Mouse (Mus musculus) forebrain, embryonic 13.5 days (tissue): ENCODE results near the gene Ddx41. TPM values are rescaled to one million over a fixed set of nuclear protein-coding genes. Genes with fewer than 3 reads are reported as not detected.
A peak's percentile ranks its signal among the peaks of the same experiment; 100 is the strongest.

Experiments used
- ATAC-seq: fragments of 200-750 bp; cut with Nextera tagmentation; 2 replicates; pipeline ENCODE4 v1.8.0; 2017
- H3K27ac ChIP-seq: fragments of 300-500 bp; sonication (generic); 2 replicates; pipeline ENCODE4 v1.5.1; 2015; ENCODE audit warnings: inconsistent platforms, mild to moderate bottlenecking, moderate library complexity
- H3K27me3 ChIP-seq: fragments of 300-500 bp; sonication (generic); 2 replicates; pipeline ENCODE4 v1.6.1; 2015; ENCODE audit warnings: mild to moderate bottlenecking, inconsistent platforms
- H3K36me3 ChIP-seq: fragments of 300-500 bp; sonication (generic); 2 replicates; pipeline ENCODE4 v1.6.1; 2015; ENCODE audit warnings: mild to moderate bottlenecking, inconsistent platforms; ENCODE audit not compliant: poor library complexity, severe bottlenecking
- H3K4me1 ChIP-seq: fragments of 300-500 bp; sonication (generic); 2 replicates; pipeline ENCODE4 v1.6.1; 2015; ENCODE audit warnings: inconsistent platforms
- H3K4me2 ChIP-seq: fragments of 300-500 bp; sonication (generic); 2 replicates; pipeline ENCODE4 v1.6.1; 2015; ENCODE audit warnings: inconsistent platforms, mild to moderate bottlenecking, moderate library complexity
- H3K4me3 ChIP-seq: fragments of 300-500 bp; sonication (generic); 2 replicates; pipeline ENCODE4 v1.5.1; 2015; ENCODE audit warnings: mild to moderate bottlenecking, inconsistent platforms
- H3K9ac ChIP-seq: fragments of 300-500 bp; sonication (generic); 2 replicates; pipeline ENCODE4 v1.6.1; 2015; ENCODE audit warnings: mild to moderate bottlenecking, inconsistent platforms
- H3K9me3 ChIP-seq: fragments of 300-500 bp; sonication (generic); replicated peaks from 2 replicates; pipeline ENCODE4 v1.6.1; 2016; ENCODE audit warnings: inconsistent platforms
- WGBS: fragments of 180-500 bp; shearing (Covaris S2); methylation state at CpG from one replicate; pipeline ENCODE4 v1.1.7; 2015; 5-methylcytosine and 5-hydroxymethylcytosine counted together
- polyA plus RNA-seq: library from polyadenylated mRNA; unstranded; fragments of >200 nt; fragmentation: Nextera tagmentation; extraction: Ambion mirVana; gene quantifications from 2 replicates; pipeline ENCODE4 v1.2.1, GENCODE M21; 2015

Gene Ddx41
- polyA plus RNA-seq, 1 experiment from 2014 or later, result 67.3 TPM

DNA sequence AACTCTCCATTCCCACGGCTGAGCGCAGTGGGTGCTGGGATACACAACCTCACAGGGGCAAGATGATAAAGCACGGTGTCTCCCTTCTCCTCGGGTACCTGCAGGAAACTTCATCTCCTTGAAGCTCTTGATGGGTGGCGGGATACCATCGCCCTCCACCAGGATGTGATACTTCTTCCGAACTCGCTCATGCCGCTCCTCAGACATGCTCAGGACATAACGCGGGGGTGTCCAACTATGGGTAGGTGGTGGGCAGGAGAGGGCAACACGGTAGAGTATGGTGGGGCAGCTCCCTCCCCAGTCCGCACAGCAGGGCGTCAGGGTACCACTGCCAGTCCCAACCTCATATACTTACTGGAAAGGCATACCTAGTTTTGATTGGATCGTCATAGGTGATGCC lies 1.3 kb downstream of the Ddx41 start:
- Histone ChIP-seq H3K9me3 (no peaks in the 10 kb centered on the region), H3K4me1 (peaks cover 13% of the 10 kb centered on the region), H3K36me3 (peaks cover 79% of the 10 kb centered on the region), H3K27ac (no peak overlapping the region), H3K4me3 (peak overlapping the region; percentile 84), H3K27me3 (no peaks in the 10 kb centered on the region), H3K9ac (peak overlapping the region; percentile 89; the same call in 1 of the 2 replicates), H3K4me2 (peak overlapping the region; percentile 99)
- no peak for ATAC-seq
- WGBS, result 92% methylated on average over 15 of the region's 15 CpGs

DNA sequence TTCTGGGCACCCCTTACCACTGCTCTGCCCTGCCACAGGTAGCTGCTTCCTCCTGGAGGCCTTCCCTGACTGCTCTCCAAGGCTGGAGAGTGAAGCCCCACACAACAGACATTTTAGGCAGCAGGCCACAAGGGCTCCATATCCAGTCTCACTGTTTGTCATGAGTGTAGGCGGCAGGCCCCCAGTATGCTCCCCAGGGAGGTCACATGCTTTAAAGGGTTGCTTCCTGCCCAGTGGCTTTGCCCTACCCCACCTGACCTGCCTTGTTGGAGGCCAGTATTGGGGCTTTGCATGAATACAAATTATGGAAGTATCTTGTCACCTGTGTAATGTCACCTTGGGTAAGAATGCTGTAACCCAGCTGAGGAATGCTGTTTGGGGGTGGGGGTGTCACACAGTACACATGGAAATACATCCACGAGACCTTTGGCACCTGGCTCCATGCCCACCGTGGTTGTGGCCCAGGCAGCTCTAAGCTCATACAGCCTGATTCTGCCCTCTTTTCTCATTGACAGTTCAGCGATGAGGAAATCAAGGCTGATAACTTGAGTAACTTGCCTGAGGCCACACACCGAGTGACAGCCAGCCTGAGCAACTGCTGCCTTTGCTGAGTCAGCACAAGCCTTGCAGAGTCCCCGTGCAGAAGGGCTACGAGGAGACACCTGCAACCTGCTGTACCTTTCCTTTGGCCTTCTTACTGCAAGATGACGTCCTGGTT lies 7.1 kb downstream of the Ddx41 start, which contains the start of gene Dok3:
Gene Dok3 (minus strand): TSS at position 99 of the 718 bp plus-strand sequence.
- no peak within 1 kb of the TSS for H3K4me2 ChIP-seq
- peaks cover 64% of the 10 kb centered on the region for H3K36me3 ChIP-seq
- no peaks in the 10 kb centered on the region for H3K27me3 ChIP-seq
- no peak within 1 kb of the TSS for H3K27ac ChIP-seq
- WGBS, result 87% methylated on average over 8 of the region's 8 CpGs
- H3K9me3 ChIP-seq, result no peaks in the 10 kb centered on the region
- H3K9ac ChIP-seq, result no peak within 1 kb of the TSS; the same call in 1 of the 2 replicates
- no peak for ATAC-seq
- no peaks in the 10 kb centered on the region for H3K4me1 ChIP-seq
- no peak within 1 kb of the TSS for H3K4me3 ChIP-seq

DNA sequence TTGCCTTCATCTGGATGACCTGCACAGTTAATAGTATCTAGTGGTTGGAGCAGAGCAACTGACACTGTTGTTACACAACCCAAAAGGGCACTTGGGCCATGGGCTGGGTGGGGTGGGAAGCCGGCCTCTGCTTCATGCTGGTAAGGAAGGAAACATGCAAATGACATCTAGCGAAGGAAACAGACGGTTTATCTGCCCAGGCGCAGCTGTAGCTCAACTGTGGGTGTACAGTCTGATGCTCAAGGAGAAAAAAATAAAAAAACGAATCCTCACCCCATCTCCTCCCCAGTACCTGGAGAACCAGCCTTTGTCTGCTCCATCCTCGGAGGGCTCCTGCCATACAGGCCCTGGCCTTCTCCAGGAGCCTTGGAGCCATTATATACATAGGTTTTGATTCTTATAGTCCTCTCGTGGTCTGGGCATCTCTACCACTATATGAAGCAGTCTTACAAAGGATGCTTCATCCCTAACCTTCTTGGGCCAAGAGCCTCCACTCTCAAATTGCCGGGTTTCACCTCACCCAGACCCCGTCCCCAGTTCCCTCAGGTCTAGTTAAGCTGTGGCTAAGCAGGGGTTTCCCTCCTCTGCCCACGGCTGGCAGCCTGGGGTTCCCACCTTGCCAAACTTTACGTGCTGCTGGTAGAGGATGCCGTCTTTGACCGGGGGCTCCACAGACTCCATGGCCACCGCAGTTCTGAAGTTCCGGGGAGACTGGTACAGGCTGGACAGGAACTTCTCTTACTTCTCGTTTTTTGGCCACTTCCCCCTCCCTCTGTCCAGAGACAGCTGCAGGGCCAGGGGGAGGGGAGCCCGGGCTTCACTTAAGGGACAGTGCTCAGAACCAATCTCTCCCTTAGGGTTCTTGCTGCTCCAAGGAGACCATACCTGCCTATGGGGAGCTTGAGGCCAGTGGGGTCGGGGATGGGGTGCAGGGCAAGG lies 8.4 kb downstream of the Ddx41 start:
- H3K27ac ChIP-seq, result no peak overlapping the region
- WGBS, result 82% methylated on average over 18 of the region's 18 CpGs
- H3K27me3 ChIP-seq, result no peaks in the 10 kb centered on the region

DNA sequence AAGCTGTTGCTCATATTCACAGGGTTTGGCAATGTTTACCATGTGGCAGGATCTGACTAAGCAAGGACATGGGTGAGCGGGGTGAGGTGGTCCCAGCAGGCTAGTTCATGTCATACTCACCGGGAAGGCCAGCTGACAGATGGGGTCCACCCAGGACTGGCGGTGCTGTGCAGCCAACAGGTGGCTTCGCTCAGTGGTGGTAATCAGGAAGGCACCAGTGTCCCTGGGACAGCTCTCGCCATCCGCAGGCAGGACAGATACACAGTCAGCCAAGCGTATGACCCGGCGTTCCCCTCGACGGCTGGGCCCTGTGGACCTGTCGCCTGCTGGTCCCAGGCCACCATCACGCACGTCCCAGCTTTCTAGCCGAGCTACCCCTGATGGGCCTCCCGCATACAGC lies 9.2 kb downstream of the Ddx41 start:
- Histone ChIP-seq H3K36me3 (peaks cover 43% of the 10 kb centered on the region), H3K4me3 (no peak overlapping the region), H3K4me1 (no peaks in the 10 kb centered on the region), H3K9me3 (no peaks in the 10 kb centered on the region), H3K4me2 (no peak overlapping the region), H3K9ac (no peak overlapping the region), H3K27ac (no peak overlapping the region; the same call in 1 of the 2 replicates), H3K27me3 (no peaks in the 10 kb centered on the region)
- no peak for ATAC-seq
- 90% methylated on average over 16 of the region's 16 CpGs for WGBS

More for the DNA sequence above, 8.4 kb downstream of the Ddx41 start:
- Histone ChIP-seq H3K4me1 (no peaks in the 10 kb centered on the region), H3K36me3 (peaks cover 52% of the 10 kb centered on the region), H3K9me3 (no peaks in the 10 kb centered on the region), H3K4me3 (no peak overlapping the region), H3K9ac (no peak overlapping the region), H3K4me2 (no peak overlapping the region)
- ATAC-seq, result no peak

DNA sequence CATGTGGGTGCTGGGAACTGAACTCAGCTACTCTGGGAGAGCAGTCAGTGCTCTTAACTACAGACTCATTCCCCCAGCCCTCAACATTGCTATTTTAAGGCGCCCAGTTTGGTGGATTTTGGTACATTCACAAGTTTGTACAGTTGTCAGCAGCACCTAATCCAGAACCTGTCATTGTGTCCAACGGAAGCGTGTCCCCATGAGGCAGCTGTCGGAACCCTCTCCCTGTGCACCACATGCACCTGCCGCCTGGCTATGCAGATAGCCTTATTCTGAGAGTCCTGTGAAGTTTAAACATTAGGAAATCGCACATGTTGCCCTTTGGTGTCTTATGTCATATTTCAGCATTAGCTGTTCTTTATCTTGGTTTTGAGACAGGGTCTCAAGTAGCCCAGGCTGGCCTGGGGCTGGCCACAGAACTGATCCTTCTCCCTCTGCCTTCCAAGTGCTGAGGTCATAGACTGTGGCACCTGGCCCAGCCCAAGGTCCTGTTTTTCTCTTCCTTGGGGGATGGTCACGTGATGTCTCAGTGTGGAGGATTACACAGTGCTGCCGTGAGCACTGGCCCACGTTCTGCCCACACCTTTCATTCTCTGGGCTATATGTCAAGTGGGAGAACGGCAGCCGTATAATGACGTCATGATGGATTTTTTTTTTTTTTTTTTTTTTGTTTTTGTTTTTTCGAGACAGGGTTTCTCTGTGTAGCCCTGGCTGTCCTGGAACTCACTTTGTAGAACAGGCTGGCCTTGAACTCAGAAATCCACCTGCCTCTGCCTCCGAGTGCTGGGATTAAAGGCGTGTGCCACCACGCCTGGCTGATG lies 10.5 kb downstream of the Ddx41 start:
- Histone ChIP-seq H3K9me3 (no peaks in the 10 kb centered on the region), H3K27ac (no peak overlapping the region), H3K4me1 (no peaks in the 10 kb centered on the region), H3K4me2 (no peak overlapping the region), H3K9ac (no peak overlapping the region), H3K4me3 (no peak overlapping the region), H3K36me3 (peaks cover 30% of the 10 kb centered on the region), H3K27me3 (no peaks in the 10 kb centered on the region)
- 79% methylated on average over 16 of the region's 16 CpGs for WGBS
- ATAC-seq, result no peak

DNA sequence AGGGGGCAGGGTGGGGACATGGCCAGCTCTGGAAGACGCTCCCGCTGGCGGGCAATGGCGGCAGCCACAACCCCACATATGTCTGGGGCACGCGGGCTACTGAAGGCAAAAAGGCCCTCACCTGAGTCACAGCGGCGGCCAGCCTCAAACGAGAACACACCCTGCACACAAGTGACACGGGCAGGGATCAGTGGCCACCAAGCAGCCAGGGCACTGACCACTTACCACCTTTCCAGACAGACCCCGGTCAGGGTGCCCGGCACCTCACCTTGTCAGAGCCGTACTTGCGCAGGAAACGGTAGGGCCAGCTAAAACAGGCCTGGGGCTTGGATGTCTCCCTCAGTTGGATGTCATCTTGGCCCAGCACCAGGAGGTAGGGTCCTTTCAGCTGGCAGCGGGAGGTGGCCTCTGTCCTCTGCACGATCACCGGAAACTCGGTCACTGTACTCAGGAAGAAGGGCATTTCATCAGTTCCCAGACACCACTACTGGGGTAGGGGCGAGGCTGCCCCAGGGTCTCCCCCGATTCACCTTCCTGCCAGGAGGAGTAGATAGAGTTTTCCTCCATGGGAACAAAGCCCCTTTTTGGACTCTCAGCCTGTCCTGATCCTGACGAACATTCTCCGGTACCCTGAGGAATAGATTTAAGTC lies 12.4 kb downstream of the Ddx41 start:
- H3K27ac ChIP-seq, result no peak overlapping the region
- ATAC-seq, result no peak

DNA sequence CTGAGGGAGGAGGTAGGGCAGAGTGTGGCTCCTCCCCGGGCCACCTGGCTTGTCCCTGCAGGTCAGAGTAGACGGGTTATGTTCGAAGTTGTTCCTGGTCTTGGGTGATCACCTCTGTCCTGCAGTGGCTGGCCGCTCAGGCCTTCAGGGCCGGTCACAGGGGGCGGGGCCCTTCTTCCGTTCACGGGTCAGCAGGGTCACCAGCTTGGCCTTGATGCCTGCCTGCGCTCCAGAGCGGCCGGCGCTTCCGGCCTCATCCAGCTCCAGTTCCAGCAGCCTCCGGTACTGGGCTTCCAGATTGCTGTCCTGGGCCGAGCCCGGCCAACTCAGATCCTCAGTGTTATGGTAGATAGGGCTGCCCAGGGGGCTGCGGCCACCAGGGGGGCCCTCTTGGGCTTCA lies 13.2 kb downstream of the Ddx41 start:
- Histone ChIP-seq H3K4me1 (no peaks in the 10 kb centered on the region), H3K27ac (no peak overlapping the region), H3K27me3 (no peaks in the 10 kb centered on the region), H3K4me2 (no peak overlapping the region), H3K9me3 (no peaks in the 10 kb centered on the region), H3K9ac (no peak overlapping the region), H3K4me3 (no peak overlapping the region), H3K36me3 (0 out of 2 replicates have a peak, but pooled peaks cover 8% of the 10 kb centered on the region)
- 72% methylated on average over 17 of the region's 17 CpGs for WGBS
- ATAC-seq, result no peak

More for the DNA sequence above, 12.4 kb downstream of the Ddx41 start:
- H3K9me3 ChIP-seq, result no peaks in the 10 kb centered on the region
- H3K9ac ChIP-seq, result no peak overlapping the region
- WGBS, result 93% methylated on average over 23 of the region's 23 CpGs
- H3K27me3 ChIP-seq, result no peaks in the 10 kb centered on the region
- H3K4me2 ChIP-seq, result no peak overlapping the region
- no peaks in the 10 kb centered on the region for H3K4me1 ChIP-seq
- H3K4me3 ChIP-seq, result no peak overlapping the region
- H3K36me3 ChIP-seq, result peaks cover 11% of the 10 kb centered on the region

DNA sequence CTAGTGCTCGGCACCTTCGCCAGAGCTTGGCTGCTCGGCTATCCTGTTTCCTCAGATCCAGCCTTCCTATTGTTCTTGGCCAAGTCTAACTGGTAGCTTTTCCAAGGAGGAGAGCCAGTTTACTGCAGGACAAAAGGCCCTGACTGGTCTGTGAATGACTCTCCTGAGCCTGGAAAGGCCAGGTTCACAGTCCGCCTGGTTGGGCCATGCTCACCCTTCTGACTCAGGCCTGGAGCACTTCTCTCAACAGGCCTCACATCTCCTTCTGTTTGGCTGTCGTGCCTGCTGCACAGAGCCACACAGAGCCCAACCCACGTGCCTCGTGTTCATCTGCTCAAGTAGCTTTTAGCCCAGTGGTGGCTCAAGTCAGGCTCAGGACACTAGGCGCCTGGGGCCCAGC lies 13.7 kb downstream of the Ddx41 start:
- H3K4me1 ChIP-seq, result no peaks in the 10 kb centered on the region
- 60% methylated on average over 8 of the region's 8 CpGs for WGBS
- no peak overlapping the region for H3K27ac ChIP-seq
- no peak overlapping the region for H3K4me2 ChIP-seq
- no peak overlapping the region for H3K9ac ChIP-seq
- ATAC-seq, result no peak
- H3K4me3 ChIP-seq, result no peak overlapping the region
- H3K9me3 ChIP-seq, result no peaks in the 10 kb centered on the region
- 0 out of 2 replicates have a peak, but pooled peaks cover 8% of the 10 kb centered on the region for H3K36me3 ChIP-seq
- H3K27me3 ChIP-seq, result no peaks in the 10 kb centered on the region

DNA sequence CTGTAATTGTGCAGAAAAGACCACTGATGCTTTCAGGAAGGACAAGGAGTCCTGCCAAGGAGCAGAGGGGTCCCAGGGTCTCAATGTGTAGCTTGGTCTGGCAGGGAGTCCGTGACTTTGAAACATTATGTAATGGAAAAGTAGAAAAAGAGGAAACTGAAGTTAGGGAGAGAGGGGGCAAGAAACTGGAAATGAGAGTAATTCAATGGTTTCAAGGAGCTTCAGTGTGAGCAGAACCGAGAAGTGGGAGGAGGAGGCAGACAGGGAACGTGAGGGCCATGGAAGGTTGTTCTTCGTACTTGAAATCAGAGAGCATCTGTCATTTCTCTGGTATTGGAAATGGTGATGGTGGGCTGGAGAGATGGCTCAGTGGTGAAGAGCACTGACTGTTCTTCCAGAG lies 16.9 kb downstream of the Ddx41 start:
- no peak overlapping the region for H3K9ac ChIP-seq
- no peak overlapping the region for H3K4me2 ChIP-seq
- 83% methylated on average over 4 of the region's 4 CpGs for WGBS
- no peak for ATAC-seq
- H3K27ac ChIP-seq, result no peak overlapping the region
- no peak overlapping the region for H3K4me3 ChIP-seq
- no peaks in the 10 kb centered on the region for H3K4me1 ChIP-seq
- peaks cover 3% of the 10 kb centered on the region; the same call in 1 of the 2 replicates for H3K27me3 ChIP-seq
- H3K36me3 ChIP-seq, result no peaks in the 10 kb centered on the region
- H3K9me3 ChIP-seq, result no peaks in the 10 kb centered on the region

DNA sequence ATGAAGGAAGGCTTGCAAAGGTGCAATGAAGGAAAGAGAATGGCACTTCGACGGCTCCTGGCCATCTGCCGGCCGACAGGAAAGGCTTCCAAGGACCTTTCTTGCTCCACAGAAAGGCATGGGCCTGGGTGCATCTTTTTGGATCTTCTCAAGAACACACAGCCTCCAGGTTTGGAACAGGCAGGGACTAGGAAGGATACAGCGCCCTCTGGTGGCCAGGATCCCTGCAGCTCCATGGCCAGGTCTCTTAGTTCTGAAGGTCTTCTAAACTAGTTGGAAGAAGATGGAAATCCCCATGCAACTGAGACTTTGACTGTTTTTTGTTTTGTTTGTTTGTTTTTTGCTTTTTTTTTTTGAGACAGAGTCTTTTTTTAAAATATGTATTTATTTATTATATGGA lies 19.5 kb downstream of the Ddx41 start:
- Histone ChIP-seq H3K4me3 (no peak overlapping the region), H3K36me3 (no peaks in the 10 kb centered on the region), H3K9me3 (no peaks in the 10 kb centered on the region), H3K4me2 (no peak overlapping the region), H3K27me3 (peaks cover 3% of the 10 kb centered on the region; the same call in 1 of the 2 replicates), H3K9ac (no peak overlapping the region), H3K4me1 (peaks cover 9% of the 10 kb centered on the region), H3K27ac (no peak overlapping the region)
- WGBS, result 1% methylated on average over 5 of the region's 5 CpGs
- no peak for ATAC-seq

DNA sequence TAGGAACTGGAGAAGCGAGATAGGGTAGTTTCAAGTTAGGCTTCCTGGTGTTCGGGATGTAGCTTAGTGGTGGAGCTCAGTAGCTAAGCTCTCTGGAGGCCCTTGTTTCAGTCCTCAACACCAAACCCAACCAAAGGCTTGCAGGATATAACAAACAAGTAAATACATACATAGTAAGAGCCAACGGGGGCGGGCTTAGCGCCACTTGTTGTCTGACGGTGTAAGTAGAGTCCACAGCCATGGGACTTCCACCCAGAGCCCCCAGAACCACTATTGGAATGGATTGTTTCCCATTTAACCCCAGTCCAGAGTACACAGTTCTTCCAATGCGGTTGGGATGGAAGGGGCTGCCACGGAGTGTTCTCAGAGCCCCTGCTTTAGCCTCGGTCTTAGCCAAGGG lies 22.6 kb downstream of the Ddx41 start:
- Histone ChIP-seq H3K4me1 (peaks cover 30% of the 10 kb centered on the region), H3K4me3 (peak overlapping the region; percentile 80), H3K9ac (peak overlapping the region; percentile 91), H3K4me2 (peak overlapping the region; percentile 91), H3K9me3 (no peaks in the 10 kb centered on the region), H3K36me3 (peaks cover 5% of the 10 kb centered on the region; the same call in 1 of the 2 replicates), H3K27me3 (peaks cover 3% of the 10 kb centered on the region; the same call in 1 of the 2 replicates), H3K27ac (no peak overlapping the region)
- ATAC-seq, result peak; percentile 0; the same call in 1 of the 2 replicates
- 33% methylated on average over 9 of the region's 9 CpGs for WGBS
